Mouse (Mus musculus) adipose tissue, adult 10 weeks (tissue): ENCODE data around the gene Nxf3. TPM values are rescaled to one million over a fixed set of nuclear protein-coding genes. Genes with fewer than 3 reads are reported as not detected.

ENCODE experiments used
- polyA plus RNA-seq: library from polyadenylated mRNA; stranded (reverse); fragments of 350-450 nt; fragmentation: Illumina TruSeq; extraction: RNeasy Lipid Tissue Mini Kit (QIAGEN cat#74804); gene quantifications from one replicate; pipeline ENCODE4 v1.2.3, GENCODE M21; 2014; ENCODE audit warnings: low read depth, low replicate concordance

Gene Nxf3
- 52.5 TPM for polyA plus RNA-seq

DNA sequence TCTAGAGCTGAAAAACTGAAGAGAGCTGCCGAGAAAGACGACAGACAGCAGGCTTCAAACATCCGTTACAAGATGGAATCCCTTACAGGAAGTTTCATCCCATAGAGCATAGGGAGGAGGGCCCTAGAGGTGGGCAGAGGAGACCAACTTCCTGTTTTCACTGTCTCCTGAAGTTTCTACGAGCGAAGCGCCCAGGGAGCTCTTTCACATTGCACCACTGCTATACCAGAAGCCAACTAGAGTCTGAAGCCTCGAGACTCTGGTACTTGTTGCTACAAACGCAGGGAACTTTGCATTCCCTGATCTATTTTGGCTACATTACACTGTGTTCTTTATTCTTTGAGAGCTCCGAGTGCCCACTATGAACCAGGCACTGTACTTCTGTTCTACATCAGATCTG is at the start of gene Nxf3:
TSS of gene Nxf3 (minus strand) at position 101 of the 400 bp plus-strand sequence.

DNA sequence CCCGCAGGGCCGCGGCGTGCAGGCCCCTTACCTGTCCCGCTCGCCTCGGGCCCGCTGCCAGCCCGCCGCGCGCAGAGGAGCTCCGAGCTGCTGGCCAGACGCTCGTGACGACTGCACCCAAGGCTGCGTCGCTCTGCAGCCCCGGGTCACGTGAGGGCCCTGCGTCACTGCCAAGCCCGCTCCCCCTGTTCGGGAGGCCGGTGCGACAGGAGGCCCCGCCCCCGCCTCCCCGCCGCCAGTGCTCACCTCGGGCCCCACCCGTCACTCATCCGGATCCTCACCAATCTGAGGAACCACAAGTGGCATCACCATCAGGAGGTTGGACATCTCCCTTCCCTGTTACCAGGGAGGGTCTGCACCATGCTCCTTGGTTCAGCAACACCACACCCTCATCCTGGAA is 17.0 kb downstream of the Nxf3 start, which contains the start of gene Bex2:
TSS of gene Bex2 (minus strand) at position 217 of the 400 bp plus-strand sequence.

DNA sequence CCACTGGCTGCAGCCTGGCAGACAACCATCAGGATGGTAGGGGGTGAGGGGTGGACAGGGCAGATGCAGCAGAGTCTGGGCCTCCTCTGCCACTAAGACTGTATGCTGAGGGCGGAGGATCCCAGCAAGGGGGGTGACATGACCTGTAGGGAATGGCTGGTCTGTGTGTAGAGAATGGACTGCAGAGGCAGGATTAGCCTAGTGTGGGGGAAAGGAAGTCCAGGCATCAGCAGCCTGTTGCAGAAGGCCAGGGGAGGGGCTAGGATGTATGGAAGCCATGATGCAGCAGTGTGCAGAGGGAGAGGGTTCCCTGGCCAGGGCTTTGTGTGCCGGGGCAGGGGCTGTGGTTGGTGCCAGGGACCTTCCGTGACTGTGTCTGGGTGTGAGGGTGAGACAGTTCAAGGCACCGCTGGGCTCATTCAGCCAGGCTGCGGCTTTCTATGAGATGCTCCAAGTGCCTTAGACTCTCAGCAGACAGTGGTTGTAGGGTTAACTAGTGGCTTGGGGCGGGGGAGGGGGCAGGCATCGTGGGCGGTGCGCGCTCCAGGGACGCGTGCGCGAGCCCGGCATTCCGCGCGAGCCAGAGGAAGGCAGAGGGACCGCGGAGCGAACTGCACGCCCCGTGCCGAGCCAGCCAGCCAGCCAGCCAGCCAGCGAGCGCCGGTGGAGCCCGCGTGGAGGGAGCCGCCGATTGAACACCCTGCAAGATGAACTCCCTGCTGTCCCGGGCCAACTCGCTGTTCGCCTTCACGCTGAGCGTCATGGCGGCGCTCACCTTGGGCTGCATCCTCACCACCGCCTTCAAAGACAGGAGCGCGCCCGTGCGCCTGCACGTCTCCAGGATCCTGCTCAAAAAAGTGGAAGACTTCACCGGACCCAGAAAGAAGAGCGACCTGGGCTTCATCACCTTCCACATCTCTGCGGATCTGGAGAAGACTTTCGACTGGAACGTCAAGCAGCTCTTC is 52.0 kb downstream of the Nxf3 start, which contains the start of gene Arxes1:
TSS of gene Arxes1 (plus strand) at position 569 of the 965 bp plus-strand sequence.

Other genes with a start within 250 kb of the Nxf3 start
- 17.6 TPM for gene Gprasp2, start 246.2 kb downstream of the Nxf3 start, polyA plus RNA-seq
- 70.2 TPM for gene Arxes2, start 91.4 kb downstream of the Nxf3 start, polyA plus RNA-seq
- 12.8 TPM for gene Arxes1, start 51.9 kb downstream of the Nxf3 start, polyA plus RNA-seq
- 63.2 TPM for gene Bex2, start 17.0 kb downstream of the Nxf3 start, polyA plus RNA-seq
- gene Bex4, start 53.7 kb upstream of the Nxf3 start, polyA plus RNA-seq: 82.3 TPM
- 106 TPM for gene Tceal8, start 87.1 kb upstream of the Nxf3 start, polyA plus RNA-seq
- 5.2 TPM for gene Tceal5, start 118.6 kb upstream of the Nxf3 start, polyA plus RNA-seq
- not detected for gene Tceal7, start 129.5 kb upstream of the Nxf3 start, polyA plus RNA-seq
- 11.0 TPM for gene Bex1, start 130.3 kb upstream of the Nxf3 start, polyA plus RNA-seq
- 168 TPM for gene Tceal9, start 159.8 kb upstream of the Nxf3 start, polyA plus RNA-seq
- gene Bex3, start 185.0 kb upstream of the Nxf3 start, polyA plus RNA-seq: 130 TPM